ENCODE assay signal across 11 mouse cellular contexts in genomic region chr11:84453901-84454300, GRCm38 (mm10).
"Had no signal": no experiment of that assay in that cellular context is flagged by ENCODE, and none has a peak within 500 bp of the region (broad histone marks: within the 10 kb centered on the region; RNA-seq: fewer than 3 reads in every experiment).

No protein-coding gene starts in this region.

- ATAC-seq: liver, postnatal 0 days; lung, postnatal 0 days; midbrain, embryonic 13.5 days; midbrain, embryonic 16.5 days had no signal

- DNase-seq: kidney, postnatal 4 days; left cerebral cortex, postnatal 4 days; liver, postnatal 0 days; lung, embryonic 14.5 days; retina, postnatal 1 day; right cerebral cortex, postnatal 25 days; thymus, adult 18-20 months; thymus, postnatal 25 days had no signal
